Mouse (Mus musculus) liver, embryonic 15.5 days (tissue): Measurements from ENCODE around the gene Olfr493. TPM values are rescaled to one million over a fixed set of nuclear protein-coding genes. Genes with fewer than 3 reads are reported as not detected.

Experiments used
- ATAC-seq: fragments of 200-750 bp; cut with Nextera tagmentation; 2 replicates; pipeline ENCODE4 v1.8.0; 2017; ENCODE audit warnings: moderate number of reproducible peaks, mild to moderate bottlenecking, moderate library complexity; ENCODE audit not compliant: insufficient read depth
- H3K27ac ChIP-seq: fragments of 300-500 bp; sonication (generic); replicated peaks from 2 replicates; pipeline ENCODE4 v1.5.1; 2015; ENCODE audit warnings: mild to moderate bottlenecking, inconsistent platforms
- H3K27me3 ChIP-seq: fragments of 300-500 bp; sonication (generic); 2 replicates; pipeline ENCODE4 v1.6.1; 2015; ENCODE audit warnings: mild to moderate bottlenecking, inconsistent platforms
- H3K36me3 ChIP-seq: fragments of 300-500 bp; sonication (generic); replicated peaks from 2 replicates; pipeline ENCODE4 v1.6.1; 2015; ENCODE audit warnings: moderate library complexity, mild to moderate bottlenecking, inconsistent platforms
- H3K4me1 ChIP-seq: fragments of 300-500 bp; sonication (generic); replicated peaks from 2 replicates; pipeline ENCODE4 v1.6.1; 2015; ENCODE audit warnings: inconsistent platforms
- H3K4me2 ChIP-seq: fragments of 300-500 bp; sonication (generic); 2 replicates; pipeline ENCODE4 v1.6.1; 2015; ENCODE audit warnings: moderate library complexity, mild to moderate bottlenecking, inconsistent platforms
- H3K4me3 ChIP-seq: fragments of 300-500 bp; sonication (generic); replicated peaks from 2 replicates; pipeline ENCODE4 v1.5.1; 2015; ENCODE audit warnings: mild to moderate bottlenecking, inconsistent platforms
- H3K9ac ChIP-seq: fragments of 300-500 bp; sonication (generic); 2 replicates; pipeline ENCODE4 v1.6.1; 2015; ENCODE audit warnings: moderate library complexity, mild to moderate bottlenecking, inconsistent platforms
- H3K9me3 ChIP-seq: fragments of 300-500 bp; sonication (generic); replicated peaks from 2 replicates; pipeline ENCODE4 v1.6.1; 2016; ENCODE audit warnings: inconsistent platforms
- WGBS: fragments of 180-500 bp; shearing (Covaris S2); methylation state at CpG from one replicate; pipeline ENCODE4 v1.1.7; 2015; ENCODE audit warnings: mixed read lengths; ENCODE audit not compliant: insufficient replicate concordance; 5-methylcytosine and 5-hydroxymethylcytosine counted together
- polyA plus RNA-seq: library from polyadenylated mRNA; unstranded; fragments of >200 nt; fragmentation: Nextera tagmentation; extraction: Ambion mirVana; gene quantifications from 2 replicates; pipeline ENCODE4 v1.2.1, GENCODE M21; 2015

The Olfr493 gene
- not detected in 2 replicates for polyA plus RNA-seq

DNA sequence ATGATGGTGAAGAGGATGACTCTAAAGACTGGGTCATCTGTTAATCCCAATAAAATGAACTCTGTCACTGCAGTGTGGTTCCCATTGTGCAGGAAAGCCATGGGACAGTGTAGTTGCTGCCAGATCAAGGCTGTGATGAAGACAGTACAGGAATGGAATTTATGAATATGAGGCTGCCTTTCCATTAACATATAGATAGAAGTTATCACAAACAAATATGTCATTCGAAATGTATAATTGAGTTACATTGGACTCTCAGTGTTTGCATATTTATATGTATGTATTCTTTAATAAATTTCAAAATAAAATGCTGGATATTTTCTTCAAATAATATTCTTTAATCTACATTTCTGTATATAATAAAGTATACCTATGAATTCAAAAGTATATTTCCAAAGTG lies at the start of gene Olfr493:
Olfr493 (minus strand) TSS at position 101 of the 400 bp plus-strand sequence.
- 40% methylated on average over 1 of the region's 1 CpGs for WGBS
- no peak for ATAC-seq
- Histone ChIP-seq H3K36me3 (no peaks in the 10 kb centered on the region), H3K4me3 (no peak within 1 kb of the TSS), H3K4me2 (no peak within 1 kb of the TSS), H3K4me1 (no peaks in the 10 kb centered on the region), H3K9ac (no peak within 1 kb of the TSS), H3K27me3 (no peaks in the 10 kb centered on the region), H3K27ac (no peak within 1 kb of the TSS), H3K9me3 (no peaks in the 10 kb centered on the region)

- no peak for ATAC-seq
- WGBS, result 40% methylated on average over 1 of the region's 1 CpGs
- H3K27me3 ChIP-seq, result no peaks in the 10 kb centered on the region
- H3K4me2 ChIP-seq, result no peak within 1 kb of the TSS
- H3K9me3 ChIP-seq, result no peaks in the 10 kb centered on the region
- no peaks in the 10 kb centered on the region for H3K4me1 ChIP-seq
- no peak within 1 kb of the TSS for H3K9ac ChIP-seq
- no peak within 1 kb of the TSS for H3K27ac ChIP-seq
- no peak within 1 kb of the TSS for H3K4me3 ChIP-seq
- no peaks in the 10 kb centered on the region for H3K36me3 ChIP-seq
Measured at GRCm38 (mm10) chr7:108392867-108393266, 46.1 kb upstream of the Olfr493 start, which contains the start of gene Olfr495. Olfr495 (plus strand) TSS chr7:108393167.

- Histone ChIP-seq H3K9ac (no peak within 1 kb of the TSS), H3K4me2 (no peak within 1 kb of the TSS), H3K4me3 (no peak within 1 kb of the TSS), H3K4me1 (no peaks in the 10 kb centered on the region), H3K27me3 (no peaks in the 10 kb centered on the region), H3K27ac (no peak within 1 kb of the TSS), H3K9me3 (0 out of 2 replicates have a peak, but pooled peaks cover 3% of the 10 kb centered on the region), H3K36me3 (no peaks in the 10 kb centered on the region)
- 54% methylated on average over 3 of the region's 3 CpGs for WGBS
- no peak for ATAC-seq
Measured at GRCm38 (mm10) chr7:108365035-108365434, 18.3 kb upstream of the Olfr493 start, which contains the start of gene Olfr494. Olfr494 (plus strand) TSS chr7:108365335.

DNA sequence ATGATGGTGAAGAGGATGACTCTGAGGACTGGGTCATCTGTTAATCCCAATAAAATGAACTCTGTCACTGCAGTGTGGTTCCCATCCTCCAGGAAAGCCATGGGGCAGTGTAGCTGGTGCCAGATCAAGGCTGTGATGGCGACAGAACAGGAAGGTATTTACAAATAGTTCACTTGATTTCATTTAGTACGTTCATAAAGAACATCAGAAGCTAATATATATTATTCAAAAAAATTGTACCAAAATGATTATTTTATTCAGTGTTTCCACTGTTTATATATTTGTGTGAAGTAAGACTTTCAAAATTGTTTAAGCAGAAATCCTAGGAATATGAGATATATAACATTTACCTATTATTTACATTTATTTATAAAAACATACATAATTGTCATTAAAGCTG lies 23.2 kb downstream of the Olfr493 start, which contains the start of gene Olfr492:
Olfr492 (minus strand) TSS at position 101 of the 400 bp plus-strand sequence.
- H3K9ac ChIP-seq, result no peak within 1 kb of the TSS
- H3K9me3 ChIP-seq, result no peaks in the 10 kb centered on the region
- no peak within 1 kb of the TSS for H3K4me3 ChIP-seq
- no peaks in the 10 kb centered on the region for H3K36me3 ChIP-seq
- 47% methylated on average over 2 of the region's 2 CpGs for WGBS
- H3K27ac ChIP-seq, result no peak within 1 kb of the TSS
- H3K4me1 ChIP-seq, result no peaks in the 10 kb centered on the region
- H3K4me2 ChIP-seq, result no peak within 1 kb of the TSS
- no peak for ATAC-seq
- H3K27me3 ChIP-seq, result no peaks in the 10 kb centered on the region

DNA sequence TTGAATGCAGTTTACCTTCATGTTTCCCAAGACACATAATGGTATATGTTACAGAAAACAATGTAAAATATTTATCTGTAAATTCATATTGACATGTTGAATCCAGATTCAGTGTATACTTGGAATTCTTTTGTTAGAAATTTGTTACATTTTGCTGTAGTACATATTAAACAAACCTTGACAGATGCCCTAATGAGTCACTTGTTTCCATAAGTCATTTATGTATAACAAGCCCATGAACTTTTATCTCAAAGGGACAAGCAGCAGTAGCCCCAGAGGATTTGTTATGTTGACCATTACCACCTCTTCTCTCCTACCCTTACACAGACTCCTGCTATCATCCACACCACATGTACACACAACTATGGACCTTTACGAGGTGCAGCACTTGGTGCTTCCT lies 33.6 kb downstream of the Olfr493 start, which contains the start of gene Olfr491:
Olfr491 (plus strand) TSS at position 301 of the 400 bp plus-strand sequence.
- Histone ChIP-seq H3K4me1 (no peaks in the 10 kb centered on the region), H3K9ac (no peak within 1 kb of the TSS), H3K4me2 (no peak within 1 kb of the TSS), H3K27me3 (no peaks in the 10 kb centered on the region), H3K27ac (no peak within 1 kb of the TSS), H3K36me3 (no peaks in the 10 kb centered on the region), H3K9me3 (no peaks in the 10 kb centered on the region), H3K4me3 (no peak within 1 kb of the TSS)
- 28% methylated on average over 1 of the region's 1 CpGs for WGBS
- no peak for ATAC-seq

Other genes starting within 250 kb of the Olfr493 start
- 0.09 TPM in 1 of 2 replicates, not detected in the other for gene Olfr482, start 249.4 kb downstream of the Olfr493 start, polyA plus RNA-seq
- gene Olfr483, start 246.1 kb downstream of the Olfr493 start, polyA plus RNA-seq, result not detected in 2 replicates
- gene Olfr484, start 219.5 kb downstream of the Olfr493 start, polyA plus RNA-seq, result not detected in 2 replicates
- gene Olfr485, start 187.1 kb downstream of the Olfr493 start, polyA plus RNA-seq, result not detected in 2 replicates
- gene Olfr486, start 174.2 kb downstream of the Olfr493 start, polyA plus RNA-seq, result not detected in 2 replicates
- not detected in 2 replicates for gene Olfr487, start 132.3 kb downstream of the Olfr493 start, polyA plus RNA-seq
- gene Olfr488, start 88.6 kb downstream of the Olfr493 start, polyA plus RNA-seq, result not detected in 2 replicates
- not detected in 2 replicates for gene Olfr490, start 58.0 kb downstream of the Olfr493 start, polyA plus RNA-seq
- not detected in 2 replicates for gene Olfr491, start 33.5 kb downstream of the Olfr493 start, polyA plus RNA-seq
- gene Olfr492, start 23.3 kb downstream of the Olfr493 start, polyA plus RNA-seq, result not detected in 2 replicates
- not detected in 2 replicates for gene Olfr494, start 18.4 kb upstream of the Olfr493 start, polyA plus RNA-seq
- gene Olfr495, start 46.2 kb upstream of the Olfr493 start, polyA plus RNA-seq, result not detected in 2 replicates
- gene Olfr497, start 73.4 kb upstream of the Olfr493 start, polyA plus RNA-seq, result not detected in 2 replicates
- not detected in 2 replicates for gene Olfr498, start 118.3 kb upstream of the Olfr493 start, polyA plus RNA-seq
- not detected in 2 replicates for gene Olfr502, start 178.1 kb upstream of the Olfr493 start, polyA plus RNA-seq
- gene Olfr503, start 197.5 kb upstream of the Olfr493 start, polyA plus RNA-seq, result not detected in 2 replicates
- gene Olfr504, start 218.8 kb upstream of the Olfr493 start, polyA plus RNA-seq, result not detected in 2 replicates